ENCODE assay signal across 8 mouse cellular contexts in genomic region chr2:157913204-157913636, GRCm38 (mm10). TPM values are rescaled to one million over a fixed set of nuclear protein-coding genes. Genes with fewer than 3 reads are reported as not detected.
DNase-seq lines count a peak whose midpoint lies in the region; ATAC-seq lines count a peak whose summit lies in the region.

No protein-coding gene starts in this region.

- ATAC-seq in forebrain, embryonic 11.5 days (replicated peaks; ENCODE audit: low FRiP score) = 0 out of 2 replicates have a peak, but pooled peaks have one; percentile 49

- H3K27me3 ChIP-seq in forebrain, embryonic 11.5 days (ENCODE audit: control insufficient read depth, insufficient read depth, low read length) = peaks cover 26% of the 10 kb centered on the region

- no peak overlapping the region for H3K9ac ChIP-seq in forebrain, embryonic 11.5 days (ENCODE audit: low read length)

- DNase-seq in B cell, adult 2 months = peak; percentile 57 to 63
- DNase-seq in adipocyte (ENCODE audit: low spot score) = peak; percentile 95
- DNase-seq in forebrain, embryonic 11.5 days (ENCODE audit: low spot score) = peak; percentile 92
- DNase-seq in heart, postnatal 14 days = peak; percentile 88 to 90
- peak; percentile 87 to 93 for DNase-seq in kidney, postnatal 25 days
- DNase-seq in lung, postnatal 36 days = peak; percentile 85
- peak; percentile 31 for DNase-seq in retina, postnatal 7 days (ENCODE audit: low read depth, low spot score)
- peak; percentile 80 for DNase-seq in urinary bladder, postnatal 25 days (ENCODE audit: low spot score)

- H3K4me2 ChIP-seq in forebrain, embryonic 11.5 days (ENCODE audit: low read depth, low read length, severe bottlenecking) = no peak overlapping the region

- H3K27ac ChIP-seq in forebrain, embryonic 11.5 days (ENCODE audit: low read depth, low read length) = no peak overlapping the region

- WGBS in forebrain, embryonic 11.5 days = 1% methylated on average over 16 of the region's 16 CpGs

- H3K4me3 ChIP-seq in forebrain, embryonic 11.5 days (ENCODE audit: low read depth, low read length) = no peak overlapping the region

- intact Hi-C loops in heart, postnatal 14 days (cut with DNase I) = loop anchor here (10.0 kb wide), 1 partner anchor 278 kb away; no protein-coding TSS in a partner anchor

- no peaks in the 10 kb centered on the region for H3K9me3 ChIP-seq in forebrain, embryonic 11.5 days (ENCODE audit: control insufficient read depth, low read length)

- no peaks in the 10 kb centered on the region for H3K36me3 ChIP-seq in forebrain, embryonic 11.5 days (ENCODE audit: control insufficient read depth, insufficient read depth, low read length)

- H3K4me1 ChIP-seq in forebrain, embryonic 11.5 days (replicated peaks; ENCODE audit: control insufficient read depth, insufficient read depth, low read length) = peaks cover 7% of the 10 kb centered on the region; the same call in 1 of the 2 replicates

RNA-seq across cellular contexts. Expression of gene Vstm2l, which starts 1.2 kb away (rescaled TPM):
- polyA plus RNA-seq in forebrain, embryonic 11.5 days (2014; fragmentation: Nextera tagmentation; extraction: Ambion mirVana) = 0.86 and 1.3 TPM in 2 replicates
- not detected for total RNA-seq in heart, postnatal 14 days (2021)

Comparison
In these comparisons a context has a peak if more than half of its experiments do, and no peak if none do; other contexts are left out.
1. DNase-seq: peak in every context shown above with its lines; median percentile 95 in adipocyte; 92 in forebrain, embryonic 11.5 days; 90 in kidney, postnatal 25 days; 89 in heart, postnatal 14 days; 85 in lung, postnatal 36 days; 80 in urinary bladder, postnatal 25 days; 60 in B cell, adult 2 months; 31 in retina, postnatal 7 days.